Mouse (Mus musculus): ENCODE data around the gene Fli1. TPM values are rescaled to one million over a fixed set of nuclear protein-coding genes. Genes with fewer than 3 reads are reported as not detected.

Gene Fli1
- polyA plus RNA-seq, 1 experiment from 2014 or later: 18.8 TPM

GRCm38 (mm10) chr9:32414956-32415355, 127.7 kb downstream of the Fli1 start:
- 61% methylated on average over 1 of the region's 1 CpGs for WGBS
- ATAC-seq (ENCODE audit: low read depth) (no peak), DNase-seq (ENCODE audit: low spot score) (no peak)
- no peak overlapping the region for H3K4me3 ChIP-seq (ENCODE audit: low read depth, low read length)
- H3K4me1 ChIP-seq (ENCODE audit: control insufficient read depth, insufficient read depth, low read length): peaks cover 11% of the 10 kb centered on the region
- no peak overlapping the region for H3K27ac ChIP-seq (replicated peaks; ENCODE audit: low read depth, low read length)
- H3K9ac ChIP-seq (ENCODE audit: low read depth, low read length): no peak overlapping the region
- H3K27me3 ChIP-seq (replicated peaks; ENCODE audit: control insufficient read depth, insufficient read depth, low read length): no peaks in the 10 kb centered on the region
- no peaks in the 10 kb centered on the region for H3K9me3 ChIP-seq (ENCODE audit: control insufficient read depth, low read length)
- no peak overlapping the region for H3K4me2 ChIP-seq (ENCODE audit: low read depth, low read length)
- H3K36me3 ChIP-seq (ENCODE audit: control insufficient read depth, insufficient read depth, low read length): no peaks in the 10 kb centered on the region

GRCm38 (mm10) chr9:32412836-32413580, 129.7 kb downstream of the Fli1 start:
- no peak for ATAC-seq (ENCODE audit: low read depth)
- H3K4me3 ChIP-seq (ENCODE audit: low read depth, low read length): no peak overlapping the region
- H3K9ac ChIP-seq (ENCODE audit: low read depth, low read length): no peak overlapping the region
- DNase-seq (ENCODE audit: low spot score): peak; percentile 33
- H3K9me3 ChIP-seq (ENCODE audit: control insufficient read depth, low read length): no peaks in the 10 kb centered on the region
- WGBS: 69% methylated on average over 10 of the region's 10 CpGs
- peaks cover 18% of the 10 kb centered on the region for H3K4me1 ChIP-seq (ENCODE audit: control insufficient read depth, insufficient read depth, low read length)
- no peaks in the 10 kb centered on the region for H3K36me3 ChIP-seq (ENCODE audit: control insufficient read depth, insufficient read depth, low read length)
- no peak overlapping the region for H3K4me2 ChIP-seq (ENCODE audit: low read depth, low read length)
- H3K27me3 ChIP-seq (replicated peaks; ENCODE audit: control insufficient read depth, insufficient read depth, low read length): 0 out of 2 replicates have a peak, but pooled peaks cover 9% of the 10 kb centered on the region
- no peak overlapping the region for H3K27ac ChIP-seq (replicated peaks; ENCODE audit: low read depth, low read length)

GRCm38 (mm10) chr9:32411507-32411906, 131.2 kb downstream of the Fli1 start:
- WGBS: 85% methylated on average over 5 of the region's 5 CpGs
- 0 out of 2 replicates have a peak, but pooled peaks cover 11% of the 10 kb centered on the region for H3K27me3 ChIP-seq (replicated peaks; ENCODE audit: control insufficient read depth, insufficient read depth, low read length)
- H3K4me3 ChIP-seq (ENCODE audit: low read depth, low read length): no peak overlapping the region
- no peak overlapping the region for H3K9ac ChIP-seq (ENCODE audit: low read depth, low read length)
- no peak for DNase-seq (ENCODE audit: low spot score)
- ATAC-seq (ENCODE audit: low read depth): no peak
- H3K27ac ChIP-seq (replicated peaks; ENCODE audit: low read depth, low read length): no peak overlapping the region
- H3K4me1 ChIP-seq (ENCODE audit: control insufficient read depth, insufficient read depth, low read length): peaks cover 8% of the 10 kb centered on the region; the same call in 1 of the 2 replicates
- no peak overlapping the region for H3K4me2 ChIP-seq (ENCODE audit: low read depth, low read length)
- H3K36me3 ChIP-seq (ENCODE audit: control insufficient read depth, insufficient read depth, low read length): no peaks in the 10 kb centered on the region
- no peaks in the 10 kb centered on the region for H3K9me3 ChIP-seq (ENCODE audit: control insufficient read depth, low read length)

GRCm38 (mm10) chr9:32410671-32411070, 132.0 kb downstream of the Fli1 start:
- no peak overlapping the region for H3K4me2 ChIP-seq (ENCODE audit: low read depth, low read length)
- 94% methylated on average over 5 of the region's 5 CpGs for WGBS
- H3K9ac ChIP-seq (ENCODE audit: low read depth, low read length): no peak overlapping the region
- ATAC-seq (ENCODE audit: low read depth): no peak
- no peak for DNase-seq (ENCODE audit: low spot score)
- no peaks in the 10 kb centered on the region for H3K36me3 ChIP-seq (ENCODE audit: control insufficient read depth, insufficient read depth, low read length)
- no peak overlapping the region for H3K27ac ChIP-seq (replicated peaks; ENCODE audit: low read depth, low read length)
- peaks cover 8% of the 10 kb centered on the region; the same call in 1 of the 2 replicates for H3K4me1 ChIP-seq (ENCODE audit: control insufficient read depth, insufficient read depth, low read length)
- no peaks in the 10 kb centered on the region for H3K9me3 ChIP-seq (ENCODE audit: control insufficient read depth, low read length)
- H3K4me3 ChIP-seq (ENCODE audit: low read depth, low read length): no peak overlapping the region
- 0 out of 2 replicates have a peak, but pooled peaks cover 15% of the 10 kb centered on the region for H3K27me3 ChIP-seq (replicated peaks; ENCODE audit: control insufficient read depth, insufficient read depth, low read length)

- DNase-seq (ENCODE audit: low spot score): peak; percentile 40
- 0 out of 2 replicates have a peak, but pooled peaks cover 15% of the 10 kb centered on the region for H3K27me3 ChIP-seq (replicated peaks; ENCODE audit: control insufficient read depth, insufficient read depth, low read length)
- H3K9ac ChIP-seq (ENCODE audit: low read depth, low read length): peak overlapping the region; percentile 63
- no peak overlapping the region for H3K27ac ChIP-seq (replicated peaks; ENCODE audit: low read depth, low read length)
- no peaks in the 10 kb centered on the region for H3K9me3 ChIP-seq (ENCODE audit: control insufficient read depth, low read length)
- 3% methylated on average over 47 of the region's 47 CpGs for WGBS
- H3K4me3 ChIP-seq (ENCODE audit: low read depth, low read length): peak overlapping the region; percentile 40
- peaks cover 8% of the 10 kb centered on the region; the same call in 1 of the 2 replicates for H3K4me1 ChIP-seq (ENCODE audit: control insufficient read depth, insufficient read depth, low read length)
- H3K4me2 ChIP-seq (ENCODE audit: low read depth, low read length): peak overlapping the region; percentile 87
- no peaks in the 10 kb centered on the region for H3K36me3 ChIP-seq (ENCODE audit: control insufficient read depth, insufficient read depth, low read length)
- ATAC-seq (ENCODE audit: low read depth): peak; percentile 42
These were observed 133.3 kb downstream of the Fli1 start for GRCm38 (mm10) chr9:32409060-32409961.

- DNase-seq (ENCODE audit: low spot score) (no peak), ATAC-seq (ENCODE audit: low read depth) (no peak)
- peaks cover 8% of the 10 kb centered on the region; the same call in 1 of the 2 replicates for H3K4me1 ChIP-seq (ENCODE audit: control insufficient read depth, insufficient read depth, low read length)
- H3K9me3 ChIP-seq (ENCODE audit: control insufficient read depth, low read length): no peaks in the 10 kb centered on the region
- no peak overlapping the region for H3K27ac ChIP-seq (replicated peaks; ENCODE audit: low read depth, low read length)
- peak overlapping the region; percentile 63 for H3K9ac ChIP-seq (ENCODE audit: low read depth, low read length)
- 9% methylated on average over 8 of the region's 8 CpGs for WGBS
- no peaks in the 10 kb centered on the region for H3K36me3 ChIP-seq (ENCODE audit: control insufficient read depth, insufficient read depth, low read length)
- H3K4me3 ChIP-seq (ENCODE audit: low read depth, low read length): peak overlapping the region; percentile 40
- H3K27me3 ChIP-seq (replicated peaks; ENCODE audit: control insufficient read depth, insufficient read depth, low read length): 0 out of 2 replicates have a peak, but pooled peaks cover 15% of the 10 kb centered on the region
- H3K4me2 ChIP-seq (ENCODE audit: low read depth, low read length): peak overlapping the region; percentile 87
These were observed 134.0 kb downstream of the Fli1 start for GRCm38 (mm10) chr9:32408730-32409059.

- no peak overlapping the region for H3K4me2 ChIP-seq (ENCODE audit: low read depth, low read length)
- peaks cover 8% of the 10 kb centered on the region; the same call in 1 of the 2 replicates for H3K4me1 ChIP-seq (ENCODE audit: control insufficient read depth, insufficient read depth, low read length)
- no peaks in the 10 kb centered on the region for H3K9me3 ChIP-seq (ENCODE audit: control insufficient read depth, low read length)
- WGBS: 39% methylated on average over 11 of the region's 11 CpGs
- H3K27ac ChIP-seq (replicated peaks; ENCODE audit: low read depth, low read length): no peak overlapping the region
- 0 out of 2 replicates have a peak, but pooled peaks cover 15% of the 10 kb centered on the region for H3K27me3 ChIP-seq (replicated peaks; ENCODE audit: control insufficient read depth, insufficient read depth, low read length)
- H3K4me3 ChIP-seq (ENCODE audit: low read depth, low read length): no peak overlapping the region
- DNase-seq (ENCODE audit: low spot score) (peak; percentile 90), ATAC-seq (ENCODE audit: low read depth) (peak; percentile 75)
- H3K9ac ChIP-seq (ENCODE audit: low read depth, low read length): no peak overlapping the region
- no peaks in the 10 kb centered on the region for H3K36me3 ChIP-seq (ENCODE audit: control insufficient read depth, insufficient read depth, low read length)
These were observed 137.3 kb downstream of the Fli1 start for GRCm38 (mm10) chr9:32405191-32405925.

GRCm38 (mm10) chr9:32400662-32401161, 141.9 kb downstream of the Fli1 start:
- DNase-seq (ENCODE audit: low spot score): no peak
- Histone ChIP-seq H3K4me1 (ENCODE audit: control insufficient read depth, insufficient read depth, low read length) (no peaks in the 10 kb centered on the region), H3K4me3 (ENCODE audit: low read depth, low read length) (no peak overlapping the region), H3K27ac (replicated peaks; ENCODE audit: low read depth, low read length) (no peak overlapping the region), H3K36me3 (ENCODE audit: control insufficient read depth, insufficient read depth, low read length) (no peaks in the 10 kb centered on the region), H3K9me3 (ENCODE audit: control insufficient read depth, low read length) (no peaks in the 10 kb centered on the region), H3K4me2 (ENCODE audit: low read depth, low read length) (no peak overlapping the region), H3K27me3 (replicated peaks; ENCODE audit: control insufficient read depth, insufficient read depth, low read length) (no peaks in the 10 kb centered on the region), H3K9ac (ENCODE audit: low read depth, low read length) (no peak overlapping the region)
- 45% methylated on average over 5 of the region's 5 CpGs for WGBS
- ATAC-seq (ENCODE audit: low read depth): no peak
